Mouse (Mus musculus) frontal cortex, adult (tissue): ENCODE results near the gene Cyp2f2.

Source experiments
- ATAC-seq: cut with Nextera tagmentation; 2 replicates; pipeline ENCODE4 v1.9.2; 2017; ENCODE audit warnings: mild to moderate bottlenecking, moderate library complexity, mixed read lengths; ENCODE audit not compliant: low TSS enrichment

Gene Cyp2f2

DNA sequence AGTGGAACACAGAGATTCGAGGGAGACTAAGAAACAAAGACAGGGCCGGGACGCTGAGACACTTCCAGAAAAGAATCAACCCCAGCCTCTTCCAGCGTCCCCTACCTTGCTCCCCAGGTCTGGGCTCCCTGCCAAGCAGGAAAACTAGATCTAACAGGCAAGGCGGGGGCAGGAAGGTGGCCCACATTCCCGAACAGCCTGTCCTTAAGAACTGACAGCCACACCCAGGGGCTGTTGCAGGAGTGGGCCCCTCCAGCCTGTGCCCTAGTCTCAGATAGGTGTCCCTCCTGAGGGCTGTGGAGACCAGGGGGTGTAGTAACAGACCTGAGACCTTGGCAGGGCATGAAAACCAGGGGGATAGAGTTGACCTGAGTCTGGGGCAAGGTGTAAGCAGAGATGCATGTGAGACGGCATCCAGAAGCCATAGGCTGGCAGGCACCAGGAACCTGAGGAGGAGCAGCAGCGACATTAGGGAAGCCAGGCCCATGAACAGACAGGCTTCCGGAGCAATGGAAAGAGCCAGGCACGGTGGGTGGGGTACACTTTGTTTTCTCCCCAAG lies 33.6 kb downstream of the Cyp2f2 start, which contains the start of gene Cyp2t4:
Cyp2t4 (plus strand) TSS at position 510 of the 560 bp plus-strand sequence.
- no peak; the same call in 1 of the 2 replicates for ATAC-seq

- ATAC-seq, result peak; percentile 82
Measured at GRCm38 (mm10) chr7:27156005-27156404, 36.3 kb downstream of the Cyp2f2 start.

GRCm38 (mm10) chr7:27158171-27158570 lies 38.5 kb downstream of the Cyp2f2 start:
- no peak for ATAC-seq

GRCm38 (mm10) chr7:27159256-27159655 lies 39.5 kb downstream of the Cyp2f2 start:
- ATAC-seq, result no peak

- ATAC-seq, result peak; percentile 68
Measured at GRCm38 (mm10) chr7:27159882-27160281, 40.2 kb downstream of the Cyp2f2 start.

- no peak for ATAC-seq
Measured at GRCm38 (mm10) chr7:27160921-27161320, 41.2 kb downstream of the Cyp2f2 start.

GRCm38 (mm10) chr7:27161744-27162143 lies 42.0 kb downstream of the Cyp2f2 start:
- no peak for ATAC-seq

- ATAC-seq, result no peak
Measured at GRCm38 (mm10) chr7:27162780-27163449, 43.2 kb downstream of the Cyp2f2 start.

GRCm38 (mm10) chr7:27163450-27163805 lies 43.7 kb downstream of the Cyp2f2 start:
- no peak for ATAC-seq

- ATAC-seq, result no peak
Measured at GRCm38 (mm10) chr7:27164112-27164947, 44.6 kb downstream of the Cyp2f2 start.

DNA sequence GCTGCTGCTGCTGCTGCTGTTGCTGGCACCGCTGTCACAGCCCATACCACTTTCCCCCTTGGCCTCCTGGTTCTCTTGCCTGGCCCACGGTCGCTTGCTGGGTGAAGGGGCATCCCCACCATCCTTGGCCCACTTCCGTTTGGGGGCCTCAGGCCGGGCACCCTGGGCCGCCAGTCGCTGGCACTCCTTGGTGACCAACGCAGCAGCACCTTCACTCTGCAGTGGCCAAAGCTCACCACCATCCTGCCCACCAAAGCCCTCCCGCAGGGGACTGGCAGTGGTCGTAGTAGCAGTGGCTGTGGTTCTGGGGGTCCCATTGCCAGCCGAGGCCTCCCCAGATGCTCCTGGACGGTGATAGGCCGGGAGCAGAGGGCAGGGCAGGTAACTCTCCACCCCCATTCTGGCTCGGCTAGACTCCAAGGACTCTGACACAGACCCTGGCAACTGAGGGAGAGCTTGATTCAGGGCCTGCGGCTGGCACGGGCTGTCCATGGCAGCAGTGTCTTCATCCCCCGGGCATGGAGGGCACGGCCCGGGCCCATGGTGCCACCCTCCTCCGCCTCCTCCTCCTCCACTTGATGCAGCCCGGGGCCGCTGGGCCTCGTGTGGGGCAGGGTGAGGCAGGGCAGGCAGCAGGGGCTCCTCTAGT lies 45.4 kb downstream of the Cyp2f2 start:
- ATAC-seq, result no peak

GRCm38 (mm10) chr7:27165696-27166095 lies 46.0 kb downstream of the Cyp2f2 start:
- ATAC-seq, result no peak

DNA sequence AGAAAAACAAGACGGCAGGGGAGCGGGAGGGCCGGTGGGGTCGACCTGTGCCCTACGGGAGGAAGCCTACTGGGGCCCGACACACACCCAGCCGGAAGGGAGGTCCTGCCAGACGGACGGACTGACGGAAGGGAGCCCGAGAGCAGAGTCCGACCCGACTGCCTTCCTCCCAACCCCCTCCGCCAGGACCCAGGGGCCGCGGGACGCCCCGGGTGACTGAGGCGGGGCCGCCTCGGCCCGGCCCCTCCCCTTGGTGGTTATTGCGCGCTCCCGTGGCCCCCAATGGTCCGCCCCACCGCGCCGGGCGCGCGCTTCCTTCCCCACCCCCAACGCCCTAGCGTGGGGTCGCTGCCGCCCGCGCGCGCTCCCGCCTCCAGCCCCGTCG lies 46.5 kb downstream of the Cyp2f2 start:
- ATAC-seq, result peak; percentile 38

DNA sequence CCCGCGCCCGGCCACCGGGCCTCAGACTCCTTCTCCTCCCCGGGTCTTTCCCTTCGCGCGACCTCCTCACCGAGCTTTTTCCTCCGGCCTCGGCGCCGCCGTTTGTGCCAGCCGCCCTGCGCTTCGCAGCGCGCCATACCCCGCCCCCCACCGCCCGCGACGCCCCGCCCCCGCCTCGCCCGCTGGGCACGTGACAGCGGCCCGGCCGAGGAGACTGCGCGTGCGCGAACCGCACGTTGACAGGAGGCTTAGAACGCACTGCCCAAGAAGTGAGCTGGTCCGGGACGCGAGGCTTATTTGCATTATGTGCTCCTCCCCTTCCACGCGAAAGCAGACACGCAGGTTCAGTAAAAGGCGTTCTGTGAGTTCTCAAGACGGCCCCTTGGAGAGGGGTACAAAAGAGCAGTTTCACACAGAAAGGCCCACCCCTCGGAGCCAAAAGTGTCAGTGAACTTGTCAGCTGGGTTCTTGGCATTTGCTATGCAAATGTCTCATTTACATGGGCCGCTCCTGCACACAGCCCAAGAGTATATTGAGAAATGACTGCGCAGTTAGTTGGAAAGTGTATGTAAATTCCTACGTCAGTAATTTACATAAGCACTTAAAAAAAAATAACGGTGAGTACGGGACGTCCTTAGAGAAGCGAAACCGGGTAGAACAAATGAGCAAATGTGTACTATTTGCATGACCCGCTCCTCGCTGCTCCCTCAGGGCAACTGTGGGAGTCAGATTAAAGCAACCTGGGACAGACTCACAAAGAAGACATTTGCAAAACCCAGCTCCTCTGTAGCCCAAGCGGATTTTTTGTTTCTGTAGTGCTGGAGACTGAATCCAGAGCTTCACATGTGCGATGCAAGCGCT lies 47.1 kb downstream of the Cyp2f2 start, which contains the start of gene Egln2:
Egln2 (minus strand) TSS at position 189 of the 861 bp plus-strand sequence.
- peak; percentile 78 for ATAC-seq

DNA sequence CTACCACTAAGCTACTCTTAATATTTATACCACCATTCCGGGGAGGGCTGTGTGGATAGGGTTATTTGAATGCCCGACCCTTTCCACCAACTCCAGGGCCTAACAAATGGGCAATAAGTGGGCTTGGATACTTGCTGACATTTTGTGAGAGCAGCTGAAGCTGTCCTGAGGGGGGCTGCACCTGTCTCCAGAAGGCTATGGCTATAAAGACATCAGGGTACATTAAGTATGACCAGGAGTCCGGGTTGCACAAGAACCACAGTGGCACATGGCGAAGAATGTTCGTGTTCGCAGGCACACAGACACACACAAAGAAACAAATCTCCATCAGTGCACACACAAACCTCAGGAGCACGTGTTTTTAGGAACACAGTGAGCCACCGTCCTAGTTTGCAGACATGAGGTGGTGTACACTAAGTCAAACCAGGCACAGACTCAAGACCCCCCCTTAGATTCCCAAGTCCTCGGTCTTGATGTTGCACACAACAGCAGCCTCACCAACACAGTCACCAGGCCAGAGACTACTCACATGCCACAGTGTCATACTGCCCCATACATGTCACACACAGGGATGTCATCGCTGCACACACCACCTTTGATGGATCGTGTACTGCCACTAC lies 47.9 kb downstream of the Cyp2f2 start:
- ATAC-seq, result no peak

DNA sequence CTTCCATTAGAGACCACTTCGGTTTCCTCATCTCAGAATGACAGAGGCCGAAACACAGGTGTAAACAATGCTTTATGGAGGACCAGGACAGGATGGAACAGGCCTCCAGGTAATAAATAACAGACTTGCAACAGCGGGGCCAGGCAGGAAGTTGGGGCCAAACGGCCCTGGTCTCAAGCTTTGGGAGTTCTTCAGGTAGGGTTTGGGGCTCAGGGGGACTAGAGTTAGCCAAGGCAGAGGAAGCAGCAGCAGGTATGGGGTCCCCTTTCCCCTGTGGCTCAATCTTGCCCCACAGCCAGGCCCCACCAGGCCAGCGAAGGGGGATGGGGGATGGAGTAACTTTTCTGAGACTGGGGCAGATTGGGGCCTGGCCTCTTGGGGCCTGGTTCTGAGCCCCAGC lies 48.7 kb downstream of the Cyp2f2 start:
- ATAC-seq, result no peak

GRCm38 (mm10) chr7:27170981-27171380 lies 51.3 kb downstream of the Cyp2f2 start:
- ATAC-seq, result no peak

DNA sequence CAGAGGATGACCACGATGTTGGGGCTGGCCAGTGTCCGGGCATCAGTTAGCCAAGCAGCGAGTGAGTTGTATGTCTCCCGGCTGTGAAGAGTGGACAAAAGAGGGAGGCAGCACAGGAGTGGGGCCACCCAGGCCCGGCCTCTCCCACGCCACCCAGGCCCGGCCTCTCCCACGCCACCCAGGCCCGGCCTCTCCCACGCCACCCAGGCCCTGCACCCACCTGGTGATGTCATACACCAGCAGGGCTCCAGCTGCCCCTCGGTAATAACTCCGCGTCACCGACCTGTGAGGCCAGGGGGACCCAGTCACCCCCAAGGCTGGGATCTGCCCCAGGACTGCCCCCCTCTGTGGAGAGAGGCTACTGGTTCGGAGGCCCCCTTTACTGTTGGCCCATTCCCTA lies 54.8 kb downstream of the Cyp2f2 start:
- ATAC-seq, result no peak

DNA sequence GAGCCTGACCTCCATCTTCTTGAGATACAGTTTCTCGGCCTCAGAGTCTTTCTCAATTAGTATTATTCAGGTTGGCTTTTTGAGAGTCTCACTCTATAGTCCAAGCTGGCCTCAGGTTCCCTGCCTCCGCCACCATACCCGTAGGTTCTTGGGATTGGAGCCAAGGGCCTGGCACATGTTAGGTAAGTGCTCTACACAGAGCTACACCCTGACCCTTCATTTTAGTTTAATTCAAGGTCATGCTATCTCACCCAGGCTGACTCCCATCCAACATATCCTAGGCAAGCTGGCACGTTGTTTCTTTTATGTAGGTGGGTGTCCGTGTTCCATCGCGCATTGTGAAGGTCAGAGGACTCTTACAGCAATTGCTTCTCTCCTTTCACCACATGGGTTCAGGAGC lies 55.2 kb downstream of the Cyp2f2 start:
- no peak for ATAC-seq

DNA sequence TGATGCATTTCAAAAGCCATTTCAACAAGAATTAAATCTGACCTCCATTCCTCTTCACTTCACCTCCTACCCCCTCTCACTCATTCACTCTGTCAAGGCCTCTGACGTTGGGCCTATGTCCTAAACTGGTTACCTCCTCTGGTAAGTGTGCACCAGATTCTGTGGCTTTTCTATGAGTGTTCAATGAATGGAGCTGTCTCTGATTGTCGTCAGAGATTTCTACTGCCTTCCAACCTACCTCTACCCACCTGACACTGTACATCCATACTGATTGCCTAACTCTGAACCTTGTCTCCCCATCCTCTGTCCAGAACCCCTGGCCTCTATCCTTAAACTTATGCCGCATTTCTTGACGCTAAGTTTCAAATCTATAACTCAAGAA lies 58.2 kb downstream of the Cyp2f2 start:
- no peak for ATAC-seq
